Mouse (Mus musculus) heart, postnatal 4 days (tissue): Measurements from ENCODE around the gene Tmem79. TPM values are rescaled to one million over a fixed set of nuclear protein-coding genes. Genes with fewer than 3 reads are reported as not detected.
"Not testable (repeated sequence)": the region's sequence is repeated elsewhere in the genome, so short reads cannot be mapped to it uniquely, and the experiment has no call there.

Experiments used
- DNase-seq: peaks from one replicate; pipeline ENCODE4 v3.0.0; 2021
- total RNA-seq, 2 experiments: library from RNA; stranded (reverse); gene quantifications; 2 replicates each; pipeline ENCODE4 v1.2.3; 2021

Tmem79 gene
- total RNA-seq, 2 experiments from 2014 or later = 1.4 to 1.6 TPM

- DNase-seq = not testable (repeated sequence)
These were observed 54.6 kb downstream of the Tmem79 start for GRCm38 (mm10) chr3:88281141-88281916.

GRCm38 (mm10) chr3:88280035-88280434, 55.9 kb downstream of the Tmem79 start:
- DNase-seq = no peak

Other genes starting within 250 kb of the Tmem79 start
- gene Mef2d, start 193.8 kb downstream of the Tmem79 start, total RNA-seq = 100 to 1,000 TPM; 115 to 120 TPM
- gene Rhbg, start 81.4 kb downstream of the Tmem79 start, total RNA-seq = not detected
- gene Gm38392, start 48.9 kb downstream of the Tmem79 start, total RNA-seq = not detected
- 1 to 10 TPM; 6.1 to 6.2 TPM for gene Tsacc, start 39.1 kb downstream of the Tmem79 start, total RNA-seq
- 100 to 1,000 TPM; 257 TPM for gene Cct3, start 39.0 kb downstream of the Tmem79 start, total RNA-seq
- gene Glmp, start 11.1 kb downstream of the Tmem79 start, total RNA-seq = 10 to 100 TPM; 74.8 to 84.6 TPM
- 10 to 100 TPM; 53.2 to 61.3 TPM for gene Smg5, start 112 bp upstream of the Tmem79 start, total RNA-seq
- under 1 TPM; 0.47 to 0.86 TPM for gene Paqr6, start 28.4 kb upstream of the Tmem79 start, total RNA-seq
- not detected for gene Bglap3, start 36.6 kb upstream of the Tmem79 start, total RNA-seq
- gene Bglap2, start 42.6 kb upstream of the Tmem79 start, total RNA-seq = not detected
- not detected for gene Bglap, start 48.3 kb upstream of the Tmem79 start, total RNA-seq
- gene Pmf1, start 74.2 kb upstream of the Tmem79 start, total RNA-seq = 10 to 100 TPM; 87.5 to 88.0 TPM
- 10 to 100 TPM; 13.9 to 14.6 TPM for gene Slc25a44, start 89.0 kb upstream of the Tmem79 start, total RNA-seq
- gene Sema4a, start 125.0 kb upstream of the Tmem79 start, total RNA-seq = 1 to 10 TPM; 1.5 to 1.7 TPM
- gene Lmna, start 173.8 kb upstream of the Tmem79 start, total RNA-seq = 100 to 1,000 TPM; 178 to 181 TPM
- gene Mex3a, start 196.2 kb upstream of the Tmem79 start, total RNA-seq = 10 to 100 TPM; 11.7 TPM
- gene Rab25, start 212.2 kb upstream of the Tmem79 start, total RNA-seq = not detected
- gene Lamtor2, start 216.9 kb upstream of the Tmem79 start, total RNA-seq = 10 to 100 TPM; 81.9 to 89.1 TPM
- 10 to 100 TPM; 55.3 to 60.1 TPM for gene Ubqln4, start 217.6 kb upstream of the Tmem79 start, total RNA-seq
- gene Ssr2, start 239.7 kb upstream of the Tmem79 start, total RNA-seq = 100 to 1,000 TPM; 145 to 152 TPM